Mouse (Mus musculus) kidney, adult 2 months (tissue): ENCODE data around the gene Capg.

Source experiments
- CTCF ChIP-seq: fragments of 200-500 bp; conservative IDR thresholded peaks from 2 replicates; pipeline ENCODE4 v1.5.1; 2011; ENCODE audit warnings: low read depth, mild to moderate bottlenecking, control low read depth, low read length, moderate library complexity, mixed read lengths; ENCODE audit not compliant: insufficient read depth, insufficient read length
- POLR2A ChIP-seq: fragments of 200-500 bp; IDR thresholded peaks from one replicate; pipeline ENCODE4 v1.6.1; 2011; ENCODE audit warnings: low read depth, low read length, control low read depth

DNA sequence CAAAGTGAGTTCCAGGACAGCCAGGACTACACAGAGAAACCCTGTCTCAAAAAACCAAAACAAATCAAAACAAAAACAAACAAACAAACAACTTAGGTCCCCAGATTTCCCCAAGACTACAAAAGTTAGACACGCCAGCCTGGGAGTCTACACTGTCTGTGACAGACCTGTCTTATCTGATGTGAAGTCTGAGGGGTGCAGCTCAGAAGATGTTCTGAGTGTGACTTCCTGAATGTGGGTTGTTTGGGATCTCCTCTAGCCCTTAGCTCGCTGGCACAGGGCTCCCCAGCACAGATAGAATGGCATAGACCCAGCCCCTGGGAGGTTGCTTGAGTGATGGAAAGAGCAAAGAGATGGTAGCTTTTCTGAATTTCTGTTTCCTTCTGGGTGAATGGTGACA is 20.0 kb upstream of the Capg start:
- TF ChIP-seq CTCF (no peak), POLR2A (no peak)
